Mouse (Mus musculus): ENCODE measurements around the gene Cabcoco1. TPM values are rescaled to one million over a fixed set of nuclear protein-coding genes. Genes with fewer than 3 reads are reported as not detected.

The Cabcoco1 gene
- polyA plus RNA-seq, 1 experiment, result 7.4 TPM

GRCm38 (mm10) chr10:68434045-68434639, 107.6 kb downstream of the Cabcoco1 start:
- Histone ChIP-seq H3K4me3 (ENCODE audit: insufficient read depth, low read depth, low read length) (no peak overlapping the region), H3K4me1 (ENCODE audit: control insufficient read depth, insufficient read depth, insufficient read length, low read length) (no peaks in the 10 kb centered on the region), H3K27ac (replicated peaks; ENCODE audit: low read depth, low read length) (no peak overlapping the region)

- H3K4me3 ChIP-seq (ENCODE audit: insufficient read depth, low read depth, low read length), result no peak overlapping the region
- H3K4me1 ChIP-seq (ENCODE audit: control insufficient read depth, insufficient read depth, insufficient read length, low read length), result no peaks in the 10 kb centered on the region
- H3K27ac ChIP-seq (replicated peaks; ENCODE audit: low read depth, low read length), result no peak overlapping the region
These were observed 110.3 kb downstream of the Cabcoco1 start for GRCm38 (mm10) chr10:68431346-68431745.

- H3K4me1 ChIP-seq (ENCODE audit: control insufficient read depth, insufficient read depth, insufficient read length, low read length), result no peaks in the 10 kb centered on the region
- H3K4me3 ChIP-seq (ENCODE audit: insufficient read depth, low read depth, low read length), result no peak overlapping the region
- H3K27ac ChIP-seq (replicated peaks; ENCODE audit: low read depth, low read length), result no peak overlapping the region
These were observed 110.8 kb downstream of the Cabcoco1 start for GRCm38 (mm10) chr10:68430929-68431328.

GRCm38 (mm10) chr10:68420393-68420920, 121.2 kb downstream of the Cabcoco1 start:
- no peaks in the 10 kb centered on the region for H3K4me1 ChIP-seq (ENCODE audit: control insufficient read depth, insufficient read depth, insufficient read length, low read length)
- no peak overlapping the region for H3K27ac ChIP-seq (replicated peaks; ENCODE audit: low read depth, low read length)
- no peak overlapping the region for H3K4me3 ChIP-seq (ENCODE audit: insufficient read depth, low read depth, low read length)

- no peak overlapping the region for H3K27ac ChIP-seq (replicated peaks; ENCODE audit: low read depth, low read length)
- no peak overlapping the region for H3K4me3 ChIP-seq (ENCODE audit: insufficient read depth, low read depth, low read length)
- no peaks in the 10 kb centered on the region for H3K4me1 ChIP-seq (ENCODE audit: control insufficient read depth, insufficient read depth, insufficient read length, low read length)
These were observed 121.8 kb downstream of the Cabcoco1 start for GRCm38 (mm10) chr10:68419893-68420292.

GRCm38 (mm10) chr10:68417074-68417790, 124.5 kb downstream of the Cabcoco1 start:
- Histone ChIP-seq H3K27ac (replicated peaks; ENCODE audit: low read depth, low read length) (no peak overlapping the region), H3K4me3 (ENCODE audit: insufficient read depth, low read depth, low read length) (no peak overlapping the region), H3K4me1 (ENCODE audit: control insufficient read depth, insufficient read depth, insufficient read length, low read length) (no peaks in the 10 kb centered on the region)

GRCm38 (mm10) chr10:68405936-68406335, 135.8 kb downstream of the Cabcoco1 start:
- no peaks in the 10 kb centered on the region for H3K4me1 ChIP-seq (ENCODE audit: control insufficient read depth, insufficient read depth, insufficient read length, low read length)
- no peak overlapping the region for H3K4me3 ChIP-seq (ENCODE audit: insufficient read depth, low read depth, low read length)
- no peak overlapping the region for H3K27ac ChIP-seq (replicated peaks; ENCODE audit: low read depth, low read length)

GRCm38 (mm10) chr10:68396786-68397185, 144.9 kb downstream of the Cabcoco1 start:
- Histone ChIP-seq H3K4me3 (ENCODE audit: insufficient read depth, low read depth, low read length) (no peak overlapping the region), H3K27ac (replicated peaks; ENCODE audit: low read depth, low read length) (no peak overlapping the region), H3K4me1 (ENCODE audit: control insufficient read depth, insufficient read depth, insufficient read length, low read length) (no peaks in the 10 kb centered on the region)

GRCm38 (mm10) chr10:68396083-68396482, 145.6 kb downstream of the Cabcoco1 start:
- H3K27ac ChIP-seq (replicated peaks; ENCODE audit: low read depth, low read length), result no peak overlapping the region
- no peak overlapping the region for H3K4me3 ChIP-seq (ENCODE audit: insufficient read depth, low read depth, low read length)
- H3K4me1 ChIP-seq (ENCODE audit: control insufficient read depth, insufficient read depth, insufficient read length, low read length), result no peaks in the 10 kb centered on the region

- Histone ChIP-seq H3K4me1 (ENCODE audit: control insufficient read depth, insufficient read depth, insufficient read length, low read length) (no peaks in the 10 kb centered on the region), H3K27ac (replicated peaks; ENCODE audit: low read depth, low read length) (no peak overlapping the region), H3K4me3 (ENCODE audit: insufficient read depth, low read depth, low read length) (no peak overlapping the region)
These were observed 150.1 kb downstream of the Cabcoco1 start for GRCm38 (mm10) chr10:68391640-68392039.

- H3K27ac ChIP-seq (replicated peaks; ENCODE audit: low read depth, low read length), result no peak overlapping the region
- H3K4me3 ChIP-seq (ENCODE audit: insufficient read depth, low read depth, low read length), result no peak overlapping the region
- no peaks in the 10 kb centered on the region for H3K4me1 ChIP-seq (ENCODE audit: control insufficient read depth, insufficient read depth, insufficient read length, low read length)
These were observed 152.9 kb downstream of the Cabcoco1 start for GRCm38 (mm10) chr10:68388802-68389201.

- Histone ChIP-seq H3K27ac (replicated peaks; ENCODE audit: low read depth, low read length) (no peak overlapping the region), H3K4me1 (ENCODE audit: control insufficient read depth, insufficient read depth, insufficient read length, low read length) (no peaks in the 10 kb centered on the region), H3K4me3 (ENCODE audit: insufficient read depth, low read depth, low read length) (no peak overlapping the region)
These were observed 153.6 kb downstream of the Cabcoco1 start for GRCm38 (mm10) chr10:68388138-68388537.

Other genes starting within 250 kb of the Cabcoco1 start
- not detected in 2 replicates for gene Tmem26, start 181.8 kb upstream of the Cabcoco1 start, polyA plus RNA-seq (2012; ENCODE audit: insufficient read depth, insufficient read length, missing spikeins)

Measured in brown adipose tissue, adult 24 weeks (tissue).